Mouse (Mus musculus) adrenal gland, postnatal 4 days (tissue): ENCODE measurements around the gene Akt1s1. TPM values are rescaled to one million over a fixed set of nuclear protein-coding genes. Genes with fewer than 3 reads are reported as not detected.
"Not testable (repeated sequence)": the region's sequence is repeated elsewhere in the genome, so short reads cannot be mapped to it uniquely, and the experiment has no call there.

Experiments used
- DNase-seq, 2 experiments: peaks; one replicate each; pipeline ENCODE4 v3.0.0; 2021 to 2022; ENCODE audit warnings: low spot score in 2 of 2, mixed read lengths in 2 of 2
- total RNA-seq, 2 experiments: library from RNA; stranded (reverse); gene quantifications; 2 replicates each; pipeline ENCODE4 v1.2.3; 2021

Akt1s1 gene
- total RNA-seq, 2 experiments from 2014 or later, result 119 to 134 TPM

DNA sequence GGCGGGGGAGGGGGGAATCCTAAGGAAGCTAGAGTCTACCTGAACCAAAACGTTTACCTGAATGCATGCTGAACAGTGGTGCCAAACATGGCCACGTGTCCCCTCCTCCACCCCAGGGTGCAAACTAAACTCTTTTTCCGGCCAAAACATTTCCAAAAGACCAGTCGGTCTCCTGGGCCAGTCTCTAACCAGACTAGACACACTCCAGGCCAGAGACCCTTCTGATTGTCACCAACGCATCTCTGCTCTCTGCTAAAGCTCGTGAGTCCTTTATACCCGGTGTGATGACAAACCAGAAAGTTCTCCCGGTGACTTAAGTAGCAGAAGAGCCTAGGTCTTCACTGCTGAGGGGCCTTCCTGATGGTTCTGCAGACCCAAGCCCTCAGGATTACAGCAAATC lies 19.0 kb downstream of the Akt1s1 start:
- DNase-seq, result no peak

DNA sequence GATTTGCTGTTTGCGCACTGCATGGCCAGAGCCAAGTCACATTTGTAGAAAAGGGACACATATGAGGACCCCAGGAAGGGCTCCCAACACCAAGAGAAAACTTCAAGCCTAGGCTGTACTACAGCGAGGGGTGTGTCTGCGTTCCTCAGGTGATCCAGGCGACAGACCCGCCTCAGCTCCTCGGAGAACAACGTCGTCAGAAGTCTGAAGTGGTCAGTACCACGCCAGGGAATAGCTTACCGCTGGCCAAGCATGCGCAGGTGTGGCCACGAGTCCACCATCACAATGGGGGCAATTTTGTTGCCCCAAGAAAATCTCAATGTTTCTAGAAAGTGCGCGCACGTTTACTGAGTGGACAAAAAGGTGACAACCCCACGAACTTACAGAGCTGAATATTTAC lies 19.7 kb downstream of the Akt1s1 start:
- DNase-seq, result no peak

DNA sequence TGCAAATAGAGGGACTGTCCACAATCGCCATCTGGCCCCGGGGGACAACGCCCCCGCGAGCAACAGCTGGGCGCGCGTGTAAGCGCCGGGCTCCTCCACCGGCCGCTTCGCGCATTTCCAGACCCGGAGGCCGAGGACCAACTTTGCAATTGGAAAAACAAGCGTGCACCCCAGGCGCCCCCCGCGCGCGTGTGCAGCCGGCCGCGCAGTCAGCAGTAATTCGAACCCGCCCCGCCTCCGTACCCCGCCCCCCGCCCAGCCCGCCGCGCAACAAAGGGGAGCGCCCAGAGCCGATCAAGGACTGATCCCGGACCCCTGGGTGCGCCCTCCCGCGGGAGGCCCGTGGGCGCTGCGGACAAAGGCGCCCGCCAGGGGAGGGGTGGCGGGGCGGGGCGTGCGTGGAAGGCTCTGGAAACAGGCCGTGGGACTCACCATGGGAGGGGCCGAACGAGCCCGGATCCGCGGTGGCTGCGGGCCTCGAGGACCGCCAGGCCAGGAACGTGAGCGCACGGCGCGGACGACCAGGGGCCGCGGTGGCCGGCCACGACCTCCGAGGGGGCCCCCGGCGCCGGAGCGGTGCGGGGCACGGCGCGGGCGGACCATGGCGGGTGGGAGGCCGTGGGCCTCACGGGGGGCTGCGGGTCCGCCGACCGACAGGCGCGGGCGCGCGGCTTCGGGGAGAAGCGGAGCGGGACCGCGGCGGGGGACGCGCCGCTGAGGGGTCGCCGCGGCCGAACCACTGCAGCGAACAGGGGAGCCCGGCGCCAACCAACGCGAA lies 20.3 kb downstream of the Akt1s1 start:
- peak; percentile 50 to 53 for DNase-seq

DNA sequence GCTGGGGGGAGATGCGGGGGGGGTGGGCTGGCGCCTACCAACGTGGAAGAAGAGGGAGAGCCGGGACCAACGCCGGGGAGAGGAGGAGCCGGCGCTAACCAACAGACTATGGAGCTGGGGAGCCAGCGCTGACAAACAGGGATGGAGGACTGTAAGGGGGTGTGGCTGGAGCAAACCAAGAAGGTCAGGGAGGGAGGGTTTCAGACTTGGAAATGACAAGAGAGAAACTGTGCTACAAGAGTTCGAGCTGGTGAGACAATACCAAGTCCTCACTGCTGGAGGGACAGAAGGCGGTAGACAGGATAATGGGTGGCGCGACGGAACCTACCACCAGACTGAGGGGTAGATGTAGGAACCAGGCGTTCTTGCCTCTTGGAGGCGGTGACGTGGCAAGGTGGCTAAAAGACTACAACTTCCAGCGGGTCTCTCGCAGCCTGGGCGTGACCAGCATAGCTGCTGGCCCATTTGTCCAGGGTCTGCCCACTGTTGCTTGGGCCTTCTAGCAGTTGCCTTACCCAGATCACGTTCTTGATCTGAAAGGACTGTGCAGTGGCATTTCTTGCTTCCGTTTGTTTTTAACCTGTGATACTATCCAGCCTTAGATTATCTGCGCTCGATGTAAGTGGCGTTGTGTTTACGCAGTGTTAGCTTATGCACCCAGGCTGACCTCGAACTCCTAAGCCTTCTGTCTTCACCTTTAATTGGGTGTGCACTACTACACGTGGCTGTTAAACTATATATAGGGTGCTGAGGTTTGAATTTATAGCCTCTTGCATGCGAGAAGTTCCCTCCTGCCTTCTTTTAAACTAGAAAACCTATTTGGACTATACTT lies 21.1 kb downstream of the Akt1s1 start, which contains the start of gene Ptov1:
TSS of gene Ptov1 (minus strand) at position 92 of the 832 bp plus-strand sequence.
- DNase-seq, result peak; percentile 70 to 81

DNA sequence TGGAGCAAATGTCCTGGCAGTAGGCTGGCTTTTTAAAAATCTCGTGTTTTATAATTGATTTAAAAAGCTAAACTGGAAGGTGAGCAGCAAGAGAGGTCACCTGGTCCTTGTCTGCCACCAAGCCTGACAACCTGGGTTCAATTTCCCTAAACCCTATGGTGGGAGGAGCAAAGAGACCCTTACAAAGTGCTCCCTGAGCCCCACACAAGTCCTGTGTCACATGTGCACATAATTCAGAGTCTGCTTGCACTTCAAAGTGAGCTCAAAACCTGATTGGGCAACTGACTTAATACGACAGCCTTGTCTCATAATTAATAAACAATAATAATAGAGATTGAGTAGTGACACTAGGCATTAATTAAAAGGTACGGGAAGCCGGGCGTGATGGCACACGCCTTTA lies 21.8 kb downstream of the Akt1s1 start:
- DNase-seq, result no peak

DNA sequence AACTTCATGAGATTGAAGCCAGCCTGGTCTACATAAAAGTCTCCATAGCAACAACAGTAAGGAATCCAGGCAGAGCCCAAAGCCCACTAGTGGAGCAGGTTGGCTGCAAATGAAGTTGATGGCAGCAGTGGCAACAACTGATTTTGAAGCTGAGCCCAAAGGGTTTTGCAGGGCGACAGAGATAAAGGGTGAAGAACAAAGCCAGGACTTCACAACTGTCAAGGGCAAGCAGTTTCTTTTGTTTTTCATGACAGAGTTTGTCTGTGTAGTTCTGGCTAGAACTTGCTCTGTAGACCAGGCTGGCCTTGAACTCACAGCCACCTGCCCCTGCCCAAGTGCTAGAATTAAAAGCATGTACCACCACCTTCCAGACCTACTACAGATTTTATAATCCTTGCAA lies 22.4 kb downstream of the Akt1s1 start:
- DNase-seq, result no peak

DNA sequence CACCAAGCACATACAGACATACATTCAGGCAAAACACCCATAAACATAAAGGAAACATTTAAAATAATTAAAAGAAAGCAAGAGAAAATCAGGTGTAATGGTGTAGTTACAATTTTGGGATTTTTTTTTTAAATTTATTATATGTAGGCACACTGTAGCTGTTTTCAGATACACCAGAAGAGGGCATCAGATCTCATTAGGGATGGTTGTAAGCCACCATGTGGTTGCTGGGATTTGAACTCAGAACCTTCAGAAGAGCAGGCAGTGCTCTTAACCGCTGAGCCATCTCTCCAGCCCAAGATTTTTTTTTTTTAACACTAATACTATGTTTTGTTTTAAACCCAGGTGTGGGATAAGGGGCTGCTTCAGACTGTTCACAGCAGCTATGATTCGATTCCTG lies 23.0 kb downstream of the Akt1s1 start:
- DNase-seq, result not testable (repeated sequence)

DNA sequence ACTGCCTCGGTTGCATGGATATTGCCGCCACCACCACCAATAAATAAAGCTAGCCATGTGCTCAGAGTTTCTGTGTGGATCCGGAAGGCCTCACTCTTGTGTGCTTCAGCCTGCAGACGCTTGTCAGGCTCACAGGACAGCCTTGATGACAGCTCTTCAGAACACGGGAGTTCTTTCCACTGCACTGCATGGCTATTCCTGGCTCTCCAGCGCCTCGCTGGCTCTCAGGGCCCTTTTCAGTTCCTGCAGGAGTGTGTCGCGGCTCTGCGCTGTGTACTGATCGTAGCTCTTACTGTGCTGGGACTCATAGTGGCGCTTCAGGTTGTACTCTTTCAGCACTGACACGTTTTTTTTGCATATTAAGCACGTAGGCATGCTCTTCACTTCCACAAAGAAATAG lies 29.0 kb downstream of the Akt1s1 start:
- no peak for DNase-seq

DNA sequence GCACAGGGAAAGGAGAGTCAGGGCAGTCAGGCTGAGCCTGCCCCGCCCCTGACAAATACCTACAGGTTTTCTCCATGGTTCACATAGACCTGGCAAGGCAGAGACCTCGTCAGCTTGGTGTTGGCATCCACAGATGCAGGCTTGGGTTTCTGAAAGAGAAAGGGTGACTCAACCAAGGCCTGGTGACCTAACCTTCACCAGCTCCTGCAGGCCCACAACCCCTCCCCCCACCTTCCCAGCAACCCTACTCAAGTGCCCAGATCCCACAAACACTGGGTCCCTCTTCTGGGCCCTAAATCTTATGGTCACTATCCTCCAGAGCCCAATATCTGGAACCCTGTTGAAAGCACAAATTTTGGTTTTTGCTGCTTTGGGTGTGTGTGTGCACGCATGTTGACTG lies 34.2 kb downstream of the Akt1s1 start:
- DNase-seq, result no peak

DNA sequence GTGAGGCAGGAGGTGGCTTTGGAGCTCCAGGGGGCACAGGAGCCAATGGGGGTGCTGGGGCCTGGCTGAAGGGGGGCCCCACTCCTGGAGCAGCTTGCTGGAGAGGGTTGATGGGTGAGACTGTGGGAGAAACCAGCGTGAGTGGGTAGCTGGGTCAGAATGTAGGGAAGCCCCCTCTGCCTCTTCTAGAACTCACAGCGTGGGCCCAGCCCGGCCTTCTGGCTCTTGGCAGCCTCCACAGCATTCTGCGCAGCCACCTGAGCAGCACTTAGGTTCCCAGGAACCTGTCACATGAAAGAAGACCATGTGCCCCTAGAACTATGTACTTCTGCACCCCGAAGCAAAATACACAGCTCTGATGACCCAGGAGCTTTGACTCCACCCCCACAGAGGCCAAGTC lies 35.8 kb downstream of the Akt1s1 start:
- no peak for DNase-seq

DNA sequence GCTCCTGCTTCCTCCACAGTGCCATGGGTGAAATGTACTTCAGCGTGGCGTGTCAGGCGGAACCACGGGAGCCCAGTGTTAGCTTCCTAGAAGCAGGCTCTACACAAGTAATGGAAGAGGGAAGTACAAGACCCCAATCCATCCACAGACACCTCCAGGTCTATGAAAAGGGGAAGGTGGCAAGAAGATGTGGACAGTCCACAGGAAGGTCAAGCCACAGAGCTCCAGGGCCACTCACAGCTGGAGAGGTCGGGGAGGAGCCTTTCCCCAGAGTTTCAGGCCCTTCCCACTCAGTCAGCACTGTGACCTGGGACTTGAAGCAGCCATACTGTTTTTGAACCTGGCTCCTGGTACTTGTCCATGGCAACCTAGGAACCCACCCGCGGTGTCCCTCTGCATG lies 38.2 kb downstream of the Akt1s1 start:
- DNase-seq, result no peak

DNA sequence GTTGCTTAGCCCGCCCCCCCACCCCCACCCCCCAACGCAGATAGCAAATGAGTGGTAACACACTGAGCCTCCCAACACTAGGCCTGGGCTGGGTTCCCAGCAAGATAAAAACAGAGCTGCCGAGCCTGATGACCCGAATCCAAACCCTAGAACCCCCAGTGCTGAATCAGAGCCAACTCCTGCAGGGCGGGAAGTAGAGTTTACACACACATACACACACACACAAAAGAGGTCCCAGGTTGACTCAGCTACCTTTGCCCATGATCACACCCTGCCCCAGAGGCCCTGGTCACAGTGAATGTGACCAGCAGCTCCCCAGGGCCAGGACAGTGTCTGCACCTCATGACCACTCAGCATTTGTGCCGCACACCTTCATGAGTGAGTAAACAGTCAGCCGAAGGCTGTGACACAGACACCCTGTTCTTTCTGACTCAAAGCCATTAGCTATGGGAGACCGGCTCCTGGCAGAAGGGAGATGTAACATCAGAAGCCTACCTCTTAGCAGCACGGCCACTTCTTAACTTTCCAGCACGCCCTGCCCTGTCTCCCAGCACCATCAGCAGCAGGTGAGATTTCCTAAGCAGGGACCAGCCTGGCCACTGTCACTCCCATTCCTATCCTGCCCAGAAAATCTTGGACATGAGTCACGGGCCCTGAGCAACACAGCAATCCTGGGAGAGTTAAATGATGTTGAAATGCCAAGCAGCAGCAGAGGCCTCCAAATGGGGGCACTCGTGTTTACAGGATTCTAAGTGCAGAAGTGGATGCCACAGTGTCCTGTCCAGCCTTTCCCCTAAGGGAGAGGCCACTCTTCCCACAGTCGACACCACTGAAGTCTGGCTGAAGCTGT lies 39.7 kb downstream of the Akt1s1 start:
- no peak for DNase-seq

DNA sequence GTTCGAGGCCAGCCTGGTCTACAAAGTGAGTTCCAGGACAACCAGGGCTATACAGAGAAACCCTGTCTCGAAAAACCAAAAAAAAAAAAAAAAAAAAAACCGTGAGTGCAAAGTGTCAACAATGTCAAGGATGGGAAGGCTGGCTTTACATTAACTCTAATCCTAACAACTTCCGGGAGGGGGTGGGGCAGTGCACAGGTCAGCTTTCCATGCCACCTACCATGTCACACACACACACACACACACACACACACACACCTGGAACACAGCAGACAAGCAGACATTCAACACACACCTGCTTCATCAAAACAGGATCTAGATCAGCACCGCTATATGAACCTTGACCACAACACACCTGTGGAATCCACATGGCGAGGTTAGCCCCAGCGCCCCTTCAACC lies 41.4 kb downstream of the Akt1s1 start:
- no peak for DNase-seq

DNA sequence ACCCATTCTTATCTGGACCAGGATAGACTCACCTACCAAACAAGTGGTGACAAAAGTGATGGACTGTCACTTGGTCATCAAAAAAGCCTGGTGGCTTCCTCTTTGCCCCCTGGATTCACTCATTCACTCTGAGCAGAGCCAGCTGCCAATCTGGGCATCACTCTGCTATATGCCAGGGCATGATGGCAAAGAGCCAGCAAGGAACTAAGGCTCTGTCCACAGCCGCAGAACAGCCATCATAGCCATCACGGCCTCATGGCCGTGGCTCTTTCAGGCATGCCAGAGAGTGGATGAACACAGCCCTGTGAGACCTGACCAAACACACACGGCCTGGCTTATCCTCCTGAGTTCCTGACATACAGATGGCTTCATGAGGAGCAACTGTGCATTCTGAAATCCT lies 41.9 kb downstream of the Akt1s1 start:
- DNase-seq, result no peak

DNA sequence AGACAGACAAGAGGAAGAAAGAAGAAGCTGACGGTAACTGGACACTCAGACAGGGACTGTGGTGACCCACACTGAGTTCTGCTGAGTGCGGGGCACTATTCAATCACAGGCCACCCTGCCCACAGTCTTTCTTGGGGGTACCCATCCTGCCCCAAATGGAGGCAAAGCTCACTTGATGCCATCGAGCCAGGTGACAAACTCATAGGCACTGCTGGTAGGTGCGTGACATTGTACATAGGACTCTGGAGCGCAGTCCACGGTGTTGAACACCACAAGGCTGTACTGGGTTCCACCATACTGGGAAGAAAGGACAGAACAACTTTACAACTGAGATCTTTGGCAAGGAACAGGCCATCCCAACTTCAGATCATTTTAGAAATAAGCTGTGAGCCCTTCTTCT lies 42.8 kb downstream of the Akt1s1 start:
- no peak for DNase-seq

DNA sequence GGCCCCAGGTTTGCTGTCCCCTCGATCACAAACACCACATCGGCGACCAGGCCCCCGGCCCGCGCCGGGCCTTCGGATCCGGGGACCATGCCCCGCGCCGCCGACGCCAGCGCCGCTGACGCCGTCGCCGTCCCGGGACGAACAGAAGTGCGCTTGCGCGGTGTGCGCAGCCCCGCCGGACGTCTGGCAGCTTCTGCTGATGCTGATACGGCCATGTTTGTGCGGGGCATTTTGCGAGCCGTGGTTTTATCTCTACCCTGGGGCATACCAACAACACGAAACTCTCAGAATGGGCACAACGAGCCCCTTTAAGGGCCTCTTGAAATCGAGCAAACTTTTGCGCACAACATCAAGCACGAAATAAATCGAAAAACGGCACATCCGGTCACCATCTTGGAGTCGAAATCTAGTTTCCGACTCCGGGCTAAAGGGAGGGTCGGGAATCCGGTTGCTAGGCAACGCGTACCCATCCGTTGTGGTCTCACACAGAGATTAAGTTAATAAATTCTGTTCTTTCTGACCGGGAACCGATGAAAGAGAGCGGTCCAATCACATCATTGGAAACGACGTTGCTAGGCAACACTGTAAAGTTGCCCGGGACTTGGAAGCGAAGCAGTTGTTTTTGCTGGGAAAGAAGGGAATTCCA lies 43.6 kb downstream of the Akt1s1 start, which contains the start of gene Med25:
TSS of gene Med25 (minus strand) at position 437 of the 646 bp plus-strand sequence.
- DNase-seq, result peak; percentile 70 to 82

DNA sequence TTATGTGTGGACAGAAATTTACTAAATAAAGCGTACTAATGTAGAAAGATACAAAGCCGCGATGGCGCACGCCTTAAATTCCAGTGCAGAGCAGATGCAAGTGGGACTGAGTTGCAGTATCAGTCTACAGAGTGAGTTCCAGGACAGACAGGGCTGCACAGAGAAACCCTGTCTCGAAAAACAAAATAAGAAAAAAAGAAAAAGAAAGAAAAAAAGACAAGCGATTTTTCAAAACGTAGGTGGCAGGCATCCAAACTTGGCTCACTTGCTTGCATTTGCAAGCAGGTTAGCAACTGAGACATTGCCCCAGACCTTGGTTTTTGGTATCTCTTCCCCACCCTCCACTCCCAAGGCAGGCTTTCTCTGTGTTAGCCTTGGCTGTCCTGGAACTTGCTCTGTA lies 44.4 kb downstream of the Akt1s1 start:
- DNase-seq, result no peak

DNA sequence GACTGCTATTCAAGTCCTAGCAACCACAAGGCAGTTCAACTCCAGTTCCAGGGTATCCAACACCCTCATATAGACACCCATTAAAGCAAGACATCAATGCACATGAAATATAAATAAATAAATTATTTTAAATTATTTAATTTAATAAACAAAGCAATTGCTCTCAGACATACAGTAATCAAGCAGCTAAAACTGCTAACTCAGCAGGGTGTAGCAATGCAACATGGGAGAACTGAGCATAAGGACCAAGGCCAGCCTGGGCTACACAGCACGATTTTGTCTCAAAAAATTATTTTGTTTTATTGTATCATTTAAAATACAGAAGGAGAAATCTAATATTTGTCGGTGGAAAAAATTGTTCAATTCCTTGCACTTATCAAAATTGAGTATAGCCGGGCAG lies 45.4 kb downstream of the Akt1s1 start:
- DNase-seq, result no peak

DNA sequence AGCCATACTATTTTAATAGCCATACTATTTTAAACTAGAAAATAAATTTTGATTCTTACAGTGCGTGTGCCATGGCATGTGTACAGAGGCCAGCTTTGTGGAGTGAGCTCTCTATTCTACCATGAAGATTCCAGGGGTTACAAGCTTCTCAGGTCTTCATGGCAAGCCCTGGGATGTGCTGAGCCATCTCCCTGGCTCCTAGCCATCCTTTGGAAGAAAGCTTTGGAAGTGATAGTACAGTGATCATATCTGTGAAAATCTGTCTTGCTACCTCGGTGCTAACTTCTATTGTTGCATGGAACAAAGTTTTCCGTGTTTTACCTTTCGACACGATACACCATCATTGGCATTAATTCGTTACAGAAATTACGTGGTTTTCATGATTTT lies 46.4 kb downstream of the Akt1s1 start:
- no peak for DNase-seq

DNA sequence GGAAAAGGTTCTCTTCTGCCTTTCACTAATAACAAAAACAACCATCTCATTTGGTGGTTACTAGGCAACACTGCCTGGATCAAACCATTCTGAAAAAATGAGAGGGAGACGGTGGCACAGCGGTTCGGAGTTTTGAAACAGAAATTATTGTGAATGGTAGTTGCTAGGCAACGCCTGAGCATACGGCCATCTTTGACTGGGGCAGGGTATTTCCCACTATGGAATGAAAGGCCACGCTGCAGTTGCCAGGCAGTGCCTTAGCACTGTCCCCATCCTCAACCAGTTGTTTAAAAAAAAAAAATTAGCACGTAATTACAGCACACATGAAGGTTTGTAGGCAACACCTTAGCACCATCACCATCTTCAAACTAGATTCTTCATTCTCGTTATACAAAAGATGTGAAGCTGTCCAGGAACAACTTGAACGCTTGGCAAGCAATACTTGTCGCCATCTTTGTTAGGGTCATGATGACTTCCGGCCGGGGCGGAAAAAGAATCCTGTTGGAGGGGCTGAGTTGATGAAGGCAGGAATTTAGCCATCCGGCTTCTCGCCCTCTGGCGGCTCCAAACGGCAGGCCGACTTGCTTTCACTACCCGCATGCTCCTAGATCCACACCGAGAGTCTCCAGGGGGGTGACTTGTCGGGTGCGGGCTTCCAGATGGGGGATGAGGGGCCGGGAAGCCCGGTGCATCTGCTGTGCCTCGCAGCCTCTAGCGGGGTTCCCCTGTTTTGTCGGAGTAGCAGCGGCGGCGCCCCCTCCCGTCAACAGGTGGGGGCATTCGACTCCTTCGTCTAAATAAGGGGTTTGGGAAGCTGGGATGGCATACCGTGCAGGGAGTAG lies 47.0 kb downstream of the Akt1s1 start, which contains the start of gene Fuz:
TSS of gene Fuz (plus strand) at position 487 of the 842 bp plus-strand sequence.
- peak; percentile 63 to 82 for DNase-seq
